17 mouse cellular contexts compared by ENCODE assay signal in the genomic region with DNA sequence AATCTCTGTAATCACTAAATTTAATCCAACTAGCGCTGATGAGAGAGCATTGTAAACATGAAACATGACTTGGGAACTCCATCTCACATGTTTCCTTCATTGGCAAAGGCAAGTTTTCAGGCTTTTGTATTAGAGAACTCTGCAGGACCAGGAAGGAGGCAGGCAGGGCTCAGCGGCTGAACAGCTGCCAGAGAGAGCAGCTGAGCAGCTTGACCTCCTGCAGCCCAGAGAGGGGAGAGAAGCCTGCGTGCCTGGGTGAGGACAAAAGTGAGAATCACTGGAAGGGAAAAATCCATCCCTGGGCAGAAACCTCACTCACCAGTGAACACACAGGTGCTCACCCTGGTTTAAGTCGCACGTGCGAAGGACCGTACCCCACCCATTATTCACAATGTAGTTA. TPM values are rescaled to one million over a fixed set of nuclear protein-coding genes. Genes with fewer than 3 reads are reported as not detected.
DNase-seq lines count a peak whose midpoint lies in the region; ATAC-seq and TF ChIP-seq lines count a peak whose summit lies in the region.
"Had no signal": no experiment of that assay in that cellular context is flagged by ENCODE, and none has a peak within 500 bp of the region (broad histone marks: within the 10 kb centered on the region; RNA-seq: fewer than 3 reads in every experiment).

No protein-coding gene starts in this region.

- peak; percentile 24 to 33 for DNase-seq in cerebellum, postnatal 14 days
- DNase-seq in cerebellum, postnatal 36 days, result no peak
- peak; percentile 32 for DNase-seq in hindbrain, embryonic 14.5 days (ENCODE audit: low spot score)
- peak; percentile 64 for DNase-seq in embryo, embryonic 10 days (ENCODE audit: low spot score)
- DNase-seq in hindbrain, postnatal 0 days (ENCODE audit: low spot score), result peak; percentile 53
- DNase-seq in testis, postnatal 14 days (ENCODE audit: low spot score), result no peak
- DNase-seq: cerebellum, adult 11 months; kidney, postnatal 25 days; layer of hippocampus, postnatal 36 days had no signal

- TF ChIP-seq CTCF in hindbrain, postnatal 0 days (IDR thresholded peaks at IDR 0.05; ENCODE audit: low read depth), result no peak

- no peaks in the 10 kb centered on the region for H3K36me3 ChIP-seq in hindbrain, embryonic 14.5 days (replicated peaks; ENCODE audit: control insufficient read depth, insufficient read depth)
- H3K36me3 ChIP-seq in hindbrain, embryonic 16.5 days (ENCODE audit: control insufficient read depth, insufficient read depth, low read length), result no peaks in the 10 kb centered on the region
- H3K36me3 ChIP-seq in hindbrain, postnatal 0 days (ENCODE audit: insufficient read depth, low read length), result no peaks in the 10 kb centered on the region
- no peaks in the 10 kb centered on the region for H3K36me3 ChIP-seq in liver, embryonic 12.5 days
- H3K36me3 ChIP-seq: midbrain, embryonic 12.5 days had no signal

- H3K27me3 ChIP-seq in hindbrain, embryonic 14.5 days (ENCODE audit: control insufficient read depth, insufficient read depth, low read length), result peaks cover 3% of the 10 kb centered on the region; the same call in 1 of the 2 replicates
- H3K27me3 ChIP-seq in hindbrain, embryonic 16.5 days (replicated peaks; ENCODE audit: control insufficient read depth, insufficient read depth, low read length), result no peaks in the 10 kb centered on the region
- H3K27me3 ChIP-seq in hindbrain, postnatal 0 days (ENCODE audit: insufficient read depth, low read length), result no peaks in the 10 kb centered on the region
- H3K27me3 ChIP-seq in liver, embryonic 12.5 days (replicated peaks), result peaks cover 8% of the 10 kb centered on the region; the same call in 1 of the 2 replicates

- H3K4me3 ChIP-seq in hindbrain, embryonic 14.5 days (replicated peaks; ENCODE audit: low read length), result no peak overlapping the region
- H3K4me3 ChIP-seq in hindbrain, embryonic 16.5 days (ENCODE audit: low read length), result no peak overlapping the region
- no peak overlapping the region for H3K4me3 ChIP-seq in hindbrain, postnatal 0 days (ENCODE audit: low read length)
- H3K4me3 ChIP-seq in liver, embryonic 12.5 days, result no peak overlapping the region
- H3K4me3 ChIP-seq: forebrain, embryonic 13.5 days; midbrain, embryonic 12.5 days had no signal

- no peaks in the 10 kb centered on the region for H3K4me1 ChIP-seq in hindbrain, embryonic 14.5 days (replicated peaks; ENCODE audit: control insufficient read depth, insufficient read depth, low read length)
- peaks cover 3% of the 10 kb centered on the region; the same call in 1 of the 2 replicates for H3K4me1 ChIP-seq in hindbrain, embryonic 16.5 days (ENCODE audit: control insufficient read depth, insufficient read depth, low read depth, low read length)
- 0 out of 2 replicates have a peak, but pooled peaks cover 4% of the 10 kb centered on the region for H3K4me1 ChIP-seq in hindbrain, postnatal 0 days (ENCODE audit: insufficient read depth, low read length)
- H3K4me1 ChIP-seq in liver, embryonic 12.5 days, result no peaks in the 10 kb centered on the region

- 61% methylated on average over 7 of the region's 7 CpGs for WGBS in hindbrain, embryonic 14.5 days
- 59% methylated on average over 7 of the region's 7 CpGs for WGBS in hindbrain, embryonic 16.5 days
- 51% methylated on average over 7 of the region's 7 CpGs for WGBS in hindbrain, postnatal 0 days
- 68% methylated on average over 7 of the region's 7 CpGs for WGBS in liver, embryonic 12.5 days (ENCODE audit: insufficient replicate concordance)

- no peak overlapping the region for H3K9ac ChIP-seq in hindbrain, embryonic 14.5 days
- H3K9ac ChIP-seq in hindbrain, embryonic 16.5 days (ENCODE audit: low read depth, low read length), result no peak overlapping the region
- H3K9ac ChIP-seq in hindbrain, postnatal 0 days (replicated peaks; ENCODE audit: low read length), result no peak overlapping the region
- no peak overlapping the region for H3K9ac ChIP-seq in liver, embryonic 12.5 days
- H3K9ac ChIP-seq: forebrain, embryonic 13.5 days; midbrain, embryonic 12.5 days had no signal

- no peak overlapping the region for H3K27ac ChIP-seq in hindbrain, embryonic 14.5 days
- H3K27ac ChIP-seq in hindbrain, embryonic 16.5 days (ENCODE audit: low read depth, low read length), result no peak overlapping the region
- no peak overlapping the region for H3K27ac ChIP-seq in hindbrain, postnatal 0 days
- H3K27ac ChIP-seq in liver, embryonic 12.5 days, result no peak overlapping the region
- H3K27ac ChIP-seq: forebrain, embryonic 13.5 days; midbrain, embryonic 12.5 days had no signal

- ATAC-seq in hindbrain, embryonic 14.5 days (ENCODE audit: low FRiP score), result no peak
- ATAC-seq in hindbrain, embryonic 16.5 days, result no peak
- ATAC-seq in hindbrain, postnatal 0 days, result no peak
- ATAC-seq in liver, embryonic 12.5 days, result no peak
- ATAC-seq: forebrain, embryonic 13.5 days; Patski had no signal

- no peak overlapping the region for H3K4me2 ChIP-seq in hindbrain, embryonic 14.5 days (replicated peaks)
- no peak overlapping the region for H3K4me2 ChIP-seq in hindbrain, embryonic 16.5 days (ENCODE audit: low read length)
- no peak overlapping the region for H3K4me2 ChIP-seq in hindbrain, postnatal 0 days (ENCODE audit: low read depth, low read length)
- H3K4me2 ChIP-seq in liver, embryonic 12.5 days, result no peak overlapping the region
- H3K4me2 ChIP-seq: forebrain, embryonic 13.5 days; midbrain, embryonic 12.5 days had no signal

- H3K9me3 ChIP-seq in hindbrain, embryonic 14.5 days (ENCODE audit: control insufficient read depth, low read length), result no peaks in the 10 kb centered on the region
- no peaks in the 10 kb centered on the region for H3K9me3 ChIP-seq in hindbrain, embryonic 16.5 days (ENCODE audit: control insufficient read depth, low read length)
- no peaks in the 10 kb centered on the region for H3K9me3 ChIP-seq in hindbrain, postnatal 0 days (ENCODE audit: low read length)
- H3K9me3 ChIP-seq in liver, embryonic 12.5 days (replicated peaks), result no peaks in the 10 kb centered on the region
- H3K9me3 ChIP-seq: forebrain, embryonic 13.5 days; midbrain, embryonic 12.5 days had no signal

RNA-seq across cellular contexts. Expression of gene Six2, which starts 29.2 kb away (rescaled TPM):
- polyA plus RNA-seq in hindbrain, embryonic 14.5 days (2014; fragmentation: Nextera tagmentation; extraction: Ambion mirVana), result 0.55 and 0.64 TPM in 2 replicates
- polyA plus RNA-seq in hindbrain, embryonic 16.5 days (2015; fragmentation: Nextera tagmentation; extraction: Ambion mirVana), result 0.36 and 0.51 TPM in 2 replicates
- 0.42 and 1.2 TPM in 2 replicates for total RNA-seq in hindbrain, postnatal 0 days (2014; rRNA removed)
- polyA plus RNA-seq in hindbrain, postnatal 0 days (2015; fragmentation: Nextera tagmentation; extraction: Ambion mirVana), result 0.51 and 0.93 TPM in 2 replicates
- 0.11 and 0.30 TPM in 2 replicates for polyA plus RNA-seq in liver, embryonic 12.5 days (2016; fragmentation: Nextera tagmentation; extraction: Ambion mirVana)
- total RNA-seq: liver, adult 2 months had no signal
- polyA plus RNA-seq: gonadal fat pad, adult 2 months; liver, adult 2 months; neural tube, embryonic 14.5 days; Patski had no signal

Comparison
In these comparisons a context has a peak if more than half of its experiments do, and no peak if none do; other contexts are left out.
1. DNase-seq: peak in cerebellum, postnatal 14 days (2 of 2), hindbrain, embryonic 14.5 days (single experiment), embryo, embryonic 10 days (single experiment) and hindbrain, postnatal 0 days (single experiment); none in cerebellum, postnatal 36 days (0 of 2) and testis, postnatal 14 days (single experiment).